Mouse (Mus musculus): ENCODE data around the gene Cbx8.

GRCm38 (mm10) chr11:119050361-119050760 lies 9.6 kb upstream of the Cbx8 start:
- no peak for TF ChIP-seq CTCF (IDR thresholded peaks at IDR 0.05; ENCODE audit: borderline replicate concordance, insufficient read depth, low read length)
- no peak for TF ChIP-seq POLR2A (IDR thresholded peaks at IDR 0.05; ENCODE audit: low read depth, low read length)
